Mouse (Mus musculus) left cerebral cortex, adult 9 months (tissue): ENCODE data around the gene Bcas3.
A peak's percentile ranks its signal among the peaks of the same experiment; 100 is the strongest.

Experiments used
- DNase-seq, 2 experiments: peaks; one replicate each; pipeline ENCODE4 v3.0.0; 2022; ENCODE audit warnings: low spot score in 2 of 2

The Bcas3 gene

DNA sequence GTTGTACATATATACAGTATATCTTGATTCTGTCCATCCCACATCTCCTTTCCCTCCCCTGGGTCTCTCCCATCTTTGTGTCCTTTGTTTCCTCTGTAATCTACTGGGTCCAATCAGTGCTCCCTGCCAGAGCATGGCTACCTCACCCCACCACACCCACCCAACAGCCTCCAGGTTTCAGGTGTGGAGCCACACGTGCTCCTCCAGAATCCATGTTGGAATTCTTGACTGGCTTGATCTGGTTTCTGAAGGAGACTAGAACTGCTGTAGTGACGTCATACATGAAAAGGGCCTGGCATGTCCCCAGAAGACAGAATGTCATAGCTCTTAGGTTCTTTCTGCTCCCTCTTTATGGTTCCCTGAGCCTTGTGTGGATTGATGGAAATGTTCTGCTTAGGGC, 395.9 kb downstream of the Bcas3 start:
- no peak for DNase-seq

DNA sequence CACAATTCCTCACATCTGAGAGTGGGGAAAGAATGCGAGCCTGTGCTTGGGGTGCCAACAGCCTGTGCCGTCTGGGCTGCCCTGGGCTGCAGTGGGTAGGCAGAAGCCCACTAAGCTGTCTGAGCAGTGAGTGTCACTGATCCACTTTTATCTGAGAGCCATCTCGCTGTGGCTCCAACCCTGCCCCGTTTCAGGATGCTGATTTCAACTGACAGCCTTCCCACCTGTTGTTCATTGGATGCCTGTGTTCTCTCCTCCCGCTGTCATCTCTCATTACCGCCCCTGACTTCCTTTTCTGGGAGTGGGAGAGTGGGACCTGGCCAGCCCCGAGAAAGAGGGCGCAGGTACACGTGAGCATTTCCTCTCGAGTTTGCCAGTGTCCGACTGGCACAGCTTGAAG, 398.2 kb downstream of the Bcas3 start:
- no peak for DNase-seq

DNA sequence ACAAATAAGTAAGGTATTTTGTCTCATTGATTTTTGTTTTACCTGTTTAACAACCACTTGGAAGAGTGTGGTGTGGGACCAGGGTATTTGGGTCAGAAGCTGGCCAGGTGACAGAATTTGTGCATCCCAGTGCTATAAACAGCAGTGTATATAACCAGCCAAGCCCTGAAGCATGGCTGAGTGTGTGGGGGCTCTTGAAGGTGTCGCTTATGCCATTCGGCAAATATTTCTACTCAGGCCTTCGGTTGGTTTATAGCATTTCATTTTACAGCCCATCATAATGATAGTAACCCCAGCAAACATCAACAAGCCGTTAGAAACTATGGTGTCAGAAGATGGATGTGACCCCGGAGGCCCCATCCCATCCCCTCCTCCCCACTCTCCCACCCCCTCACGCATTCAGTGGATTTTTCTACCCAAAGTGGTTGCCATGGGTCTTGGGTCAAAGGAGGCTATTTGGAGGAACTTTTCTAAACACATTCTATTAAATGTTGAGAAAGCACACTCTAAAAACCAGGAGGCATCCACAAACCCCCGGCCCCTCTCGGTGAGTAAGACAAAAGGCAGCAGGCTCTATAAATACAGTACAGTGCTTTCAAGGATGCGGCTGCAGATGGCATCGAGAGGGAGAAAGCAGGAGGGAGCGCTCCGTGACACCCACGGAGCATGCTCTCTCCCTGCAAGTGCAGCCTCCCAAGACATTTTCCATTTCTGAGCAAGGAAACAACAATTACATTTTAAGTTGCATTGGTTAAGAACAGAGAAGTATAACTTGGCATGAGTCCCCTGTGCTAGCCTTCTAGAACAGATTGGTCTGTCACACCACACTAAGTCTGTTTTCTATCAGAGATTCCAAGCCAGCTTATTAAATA, 401.9 kb downstream of the Bcas3 start:
- DNase-seq = peak in 1 of 2 experiments; percentile 33

DNA sequence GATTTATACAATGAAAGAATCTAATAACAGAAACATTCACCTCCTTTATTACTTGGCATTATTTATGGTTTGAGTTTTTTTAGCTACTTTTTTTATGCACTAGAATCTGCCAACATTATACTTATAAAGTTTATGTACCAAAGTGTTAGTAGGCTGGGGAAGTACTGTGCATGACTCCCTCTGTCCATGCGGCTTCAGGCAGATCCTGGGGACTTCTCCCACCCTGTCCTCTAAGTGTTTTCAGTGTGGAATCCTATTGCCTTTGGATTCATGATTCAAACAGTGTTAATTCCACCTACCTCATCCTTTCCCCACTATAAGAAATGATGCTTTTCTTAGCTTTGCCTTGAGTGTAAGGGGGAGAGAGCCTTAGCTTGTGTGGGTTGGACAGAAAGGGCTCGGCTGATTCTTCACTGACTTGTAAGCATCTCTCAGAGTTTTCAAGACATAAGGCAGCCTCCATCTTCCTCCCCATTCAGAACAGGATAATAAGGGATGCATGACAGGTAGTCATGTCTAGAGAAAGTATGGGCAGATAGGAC, 402.6 kb downstream of the Bcas3 start:
- DNase-seq = no peak

DNA sequence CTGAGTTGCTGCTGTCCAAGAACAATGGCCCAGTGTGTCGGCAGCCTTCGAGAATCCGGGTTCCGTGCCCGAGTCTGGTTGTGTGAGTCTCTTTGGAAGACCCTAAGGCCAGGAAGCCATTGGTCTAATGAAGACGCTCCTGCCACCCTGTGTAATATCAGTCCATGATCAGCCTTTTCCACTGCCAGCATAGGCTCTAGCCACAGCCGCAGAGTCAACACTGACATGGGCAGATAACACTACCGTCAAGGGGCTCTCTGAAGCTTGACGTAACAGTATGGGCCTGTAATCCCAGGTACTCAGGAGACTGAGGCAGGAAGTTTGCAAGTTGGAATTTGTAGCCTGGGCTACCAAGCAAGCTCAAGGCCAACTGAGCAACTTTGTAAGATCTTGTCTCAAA, 405.9 kb downstream of the Bcas3 start:
- DNase-seq = no peak

DNA sequence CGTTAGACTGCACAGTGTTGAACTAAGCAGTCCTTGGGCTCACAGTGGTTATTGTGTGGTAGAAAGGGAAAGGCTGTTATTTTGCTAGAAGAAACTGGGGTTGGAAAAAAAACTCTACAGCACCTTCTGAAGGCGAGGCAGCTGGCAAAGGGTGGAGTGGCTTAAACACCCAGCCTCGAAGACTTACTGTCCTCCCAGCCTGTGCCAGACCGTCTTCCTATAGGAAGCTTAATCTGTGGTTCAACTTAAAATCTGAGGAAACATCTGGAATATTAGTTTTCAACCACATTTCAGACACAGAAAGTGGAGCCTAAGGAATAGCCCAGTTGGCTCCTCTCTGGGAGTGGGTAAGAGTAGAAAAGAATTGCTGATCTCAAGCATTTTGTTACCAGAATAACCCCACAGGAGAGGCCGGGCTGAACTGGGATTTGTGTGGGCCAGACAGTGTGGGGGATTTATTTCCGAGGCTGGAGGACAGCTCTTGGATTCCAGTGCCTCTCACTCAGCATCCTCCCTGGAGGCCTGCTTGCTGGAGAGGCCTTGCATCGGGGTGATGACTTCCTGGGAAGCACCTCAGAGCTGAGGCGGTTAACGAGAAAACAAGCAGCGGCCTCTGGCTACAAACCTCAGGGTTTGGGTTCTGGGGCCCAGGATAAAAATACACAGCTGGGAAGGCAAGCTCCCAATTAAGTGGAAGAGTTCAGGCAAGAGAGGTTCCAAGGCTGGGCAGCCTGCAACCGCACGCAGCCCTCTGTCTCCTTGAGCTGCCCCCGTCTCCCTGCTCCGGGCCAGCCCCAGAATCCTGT, 406.9 kb downstream of the Bcas3 start:
- no peak for DNase-seq

DNA sequence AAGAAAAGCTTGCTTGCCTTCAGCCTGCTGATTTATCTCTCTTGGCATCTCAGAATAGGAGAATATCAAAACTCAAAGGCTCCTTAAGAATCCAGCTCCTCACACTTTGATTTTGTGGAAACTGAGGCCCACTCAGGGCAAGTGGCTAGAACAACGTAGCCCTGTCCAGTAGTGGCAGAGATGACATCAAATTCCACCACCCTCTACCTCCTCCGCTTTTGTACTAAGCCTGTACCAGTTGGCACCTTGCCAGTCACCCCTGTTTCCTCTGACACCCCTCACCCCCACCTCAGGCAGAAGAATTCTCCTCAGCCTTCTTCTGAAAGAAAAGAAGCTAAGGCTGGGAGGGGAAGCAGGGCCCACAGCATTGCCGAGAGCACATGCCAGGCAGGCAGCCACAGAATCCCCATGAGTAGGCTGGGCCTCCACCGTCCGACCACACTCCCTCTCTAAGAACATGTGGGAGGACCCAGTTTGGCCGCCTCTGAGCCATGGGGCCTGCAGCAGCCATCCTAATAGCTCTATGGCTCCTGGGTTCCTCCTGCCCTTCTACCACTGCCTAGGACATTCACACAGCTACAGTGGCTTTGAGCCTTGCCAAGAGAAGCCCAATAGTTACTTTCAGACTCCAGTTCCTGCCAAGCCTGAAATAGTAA, 407.6 kb downstream of the Bcas3 start:
- DNase-seq = peak; percentile 28 to 49

DNA sequence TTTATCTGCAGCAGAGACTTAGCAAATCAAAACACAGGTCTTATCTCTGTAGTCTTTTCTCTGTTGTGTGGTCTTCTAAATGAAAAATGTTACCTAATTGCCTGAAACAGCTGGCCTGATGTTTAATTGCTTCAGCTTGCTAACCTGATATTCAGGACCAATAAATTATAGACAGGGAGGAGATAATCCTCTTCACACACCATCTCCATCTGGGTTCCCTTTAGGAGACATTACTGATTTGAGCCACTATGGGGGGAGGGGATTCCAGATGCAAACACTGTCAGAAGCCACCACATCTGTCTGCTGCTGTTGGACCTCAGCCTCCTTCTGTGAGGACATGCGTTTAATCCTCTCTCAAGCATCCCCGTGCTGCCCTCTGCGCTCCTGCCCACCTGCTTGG, 408.2 kb downstream of the Bcas3 start:
- no peak for DNase-seq

DNA sequence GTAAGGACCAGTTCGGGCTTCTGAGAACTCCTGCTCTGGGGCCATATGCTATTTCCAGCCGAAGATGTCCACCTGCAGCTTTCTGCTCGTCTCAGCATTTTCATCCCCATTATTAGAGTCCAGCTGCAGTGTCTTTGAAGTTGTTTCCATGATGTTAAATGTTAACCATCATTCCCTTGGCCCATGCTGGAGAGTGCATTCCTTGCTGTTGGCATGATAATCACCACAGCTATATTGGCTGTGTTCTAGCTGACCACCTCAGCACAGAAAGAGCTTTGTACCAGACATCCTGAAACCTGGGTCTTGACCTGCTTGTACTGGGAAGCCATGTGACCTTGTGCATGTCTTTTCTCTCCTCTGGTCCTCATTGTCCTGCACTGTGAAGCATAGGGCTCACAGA, 410.7 kb downstream of the Bcas3 start:
- no peak for DNase-seq

DNA sequence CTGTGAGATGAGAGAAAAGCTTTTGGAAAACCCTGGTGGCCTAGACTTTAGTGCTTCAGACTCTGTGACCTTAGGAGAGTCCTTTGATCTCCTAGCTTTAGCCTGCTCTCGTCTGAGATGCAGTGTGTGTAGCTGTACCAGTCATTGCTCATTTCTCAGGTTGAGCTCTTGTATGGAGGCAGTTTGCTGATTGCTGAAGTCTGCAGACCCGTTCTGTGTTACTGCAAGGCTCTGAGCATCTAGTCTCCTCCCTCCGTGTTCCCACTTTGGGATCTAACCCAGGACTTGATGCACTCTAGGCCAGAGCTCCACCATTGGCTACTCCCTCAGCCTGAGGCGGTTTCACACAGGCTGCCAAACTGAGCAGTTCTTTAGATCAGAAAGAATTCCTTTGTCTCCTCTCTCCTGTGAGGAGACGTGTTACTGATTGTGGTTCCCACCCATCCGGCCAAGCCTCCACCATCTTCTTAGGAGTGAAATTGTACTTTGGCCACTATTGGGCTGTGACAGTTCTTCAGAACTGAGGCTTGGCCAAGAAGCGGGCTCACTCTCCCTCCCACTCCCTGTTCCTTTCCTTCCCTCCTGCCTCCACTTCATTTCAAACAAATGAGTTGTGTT, 413.2 kb downstream of the Bcas3 start:
- DNase-seq = no peak

DNA sequence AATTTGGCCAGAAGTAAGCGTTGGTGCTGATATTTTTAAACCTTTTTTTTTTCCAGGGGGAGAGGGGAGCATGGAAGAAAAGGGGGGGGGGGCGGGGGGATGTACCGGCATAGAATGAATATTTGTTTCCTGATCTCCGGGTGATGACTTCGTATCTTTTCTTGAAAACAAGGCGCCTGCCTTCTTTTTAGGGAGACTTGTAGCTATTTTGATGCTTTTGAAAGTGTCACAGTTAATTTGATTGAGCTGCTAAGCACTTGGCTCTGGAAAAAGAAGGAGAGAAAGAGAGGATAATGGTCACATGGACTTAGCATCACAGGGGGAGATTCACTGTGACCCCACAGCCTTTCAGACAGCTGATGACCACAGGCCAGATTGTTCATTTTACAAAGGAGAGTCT, 413.8 kb downstream of the Bcas3 start:
- no peak for DNase-seq

DNA sequence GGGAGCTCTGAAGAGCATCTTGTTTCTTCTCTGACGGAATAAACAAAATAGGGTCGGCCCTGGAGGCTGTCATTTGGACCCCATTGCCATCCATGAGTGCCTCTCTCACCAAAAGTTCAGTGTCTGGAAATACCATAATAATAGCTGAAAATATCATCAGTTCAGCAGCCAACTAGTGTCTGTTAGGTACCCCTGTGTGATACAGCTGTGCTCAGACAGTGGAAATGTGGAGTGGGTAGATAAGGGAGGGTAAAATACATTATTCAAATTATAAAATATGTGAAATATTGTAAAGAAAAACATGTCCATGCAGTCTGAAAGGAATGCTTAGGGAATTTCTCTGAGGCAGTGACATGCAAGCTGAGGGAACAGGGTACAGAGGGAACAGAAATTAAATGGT, 416.8 kb downstream of the Bcas3 start:
- DNase-seq = no peak

DNA sequence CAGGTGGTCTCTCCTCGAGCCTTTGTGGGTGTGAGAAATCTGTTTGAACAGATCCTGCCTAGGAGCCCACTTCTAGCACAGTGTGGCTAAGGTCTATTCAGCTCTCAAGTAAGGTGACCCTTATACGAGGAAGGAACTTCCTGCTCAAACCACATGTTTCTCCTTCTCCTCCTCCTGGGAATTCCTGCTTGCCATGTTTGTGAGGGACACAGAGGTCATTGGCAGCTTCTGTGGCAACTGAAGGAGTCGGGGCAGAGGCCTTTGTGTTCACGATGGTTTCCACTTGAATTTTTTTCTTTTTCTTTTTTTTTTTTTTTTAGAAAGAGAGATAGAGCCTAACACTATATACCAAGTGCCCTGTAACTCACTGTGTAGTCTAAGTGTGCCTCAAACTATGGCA, 420.4 kb downstream of the Bcas3 start:
- no peak for DNase-seq

DNA sequence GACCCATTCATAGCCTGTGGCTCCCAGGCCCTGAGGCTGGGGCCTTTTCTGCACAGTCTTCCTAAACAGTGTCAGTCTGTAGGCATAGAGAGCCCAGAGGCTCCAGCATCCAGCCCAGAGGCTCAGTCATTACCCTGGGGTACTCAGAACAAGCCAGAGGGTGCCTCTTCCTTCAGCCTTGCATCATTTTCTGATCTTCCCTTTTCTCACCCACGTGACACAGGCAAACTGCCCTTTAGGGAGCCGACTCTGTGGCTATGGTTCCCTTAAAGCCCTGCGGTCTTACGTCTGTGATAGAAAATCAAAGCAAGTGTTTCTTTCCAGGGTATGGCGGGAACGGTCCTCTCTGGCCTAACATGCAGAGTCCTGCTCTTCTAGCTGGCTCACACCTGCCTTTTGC, 421.7 kb downstream of the Bcas3 start:
- DNase-seq = no peak

DNA sequence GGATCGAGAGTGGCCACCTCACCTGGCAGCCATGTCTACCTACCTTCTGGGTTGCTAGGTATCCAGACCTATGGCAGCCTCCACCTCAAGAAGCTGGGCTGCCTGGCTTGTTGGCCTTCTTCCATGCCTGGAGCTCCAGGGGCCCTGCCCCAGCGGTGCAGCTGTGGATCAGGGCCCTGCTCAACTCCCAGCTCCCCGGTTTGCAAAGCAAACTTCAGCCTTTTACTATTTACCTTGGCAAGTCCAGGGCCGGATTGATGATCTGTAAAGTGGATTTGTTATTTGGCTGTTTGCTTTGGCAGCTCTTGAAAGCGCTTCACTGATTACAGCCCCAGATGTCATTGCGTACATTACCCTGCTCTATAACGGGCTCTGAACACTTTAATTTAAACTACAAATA, 422.5 kb downstream of the Bcas3 start:
- no peak for DNase-seq

DNA sequence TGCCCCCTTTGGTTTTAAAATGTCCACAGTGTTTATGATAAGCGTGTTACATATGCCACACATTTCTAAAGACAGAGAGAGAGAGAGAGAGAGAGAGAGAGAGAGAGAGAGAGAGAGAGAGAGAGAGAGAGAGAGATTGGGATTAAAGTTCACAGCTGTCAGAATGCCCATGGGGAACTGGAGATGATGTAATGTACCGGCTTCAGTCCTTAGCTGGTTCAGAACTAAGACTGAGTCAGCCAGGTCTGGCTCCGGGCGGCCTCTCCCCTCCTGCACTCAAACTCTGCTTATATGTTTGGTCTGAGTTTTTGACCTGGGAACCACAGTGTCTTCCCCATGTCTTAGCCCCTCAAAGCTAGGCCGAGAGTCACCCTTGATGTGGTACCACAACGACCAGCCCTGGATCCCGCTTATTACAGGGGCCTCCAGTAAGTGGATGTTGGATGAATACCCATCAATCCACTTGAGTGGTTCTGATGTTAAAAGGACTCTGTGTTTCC, 423.9 kb downstream of the Bcas3 start:
- DNase-seq = no peak

DNA sequence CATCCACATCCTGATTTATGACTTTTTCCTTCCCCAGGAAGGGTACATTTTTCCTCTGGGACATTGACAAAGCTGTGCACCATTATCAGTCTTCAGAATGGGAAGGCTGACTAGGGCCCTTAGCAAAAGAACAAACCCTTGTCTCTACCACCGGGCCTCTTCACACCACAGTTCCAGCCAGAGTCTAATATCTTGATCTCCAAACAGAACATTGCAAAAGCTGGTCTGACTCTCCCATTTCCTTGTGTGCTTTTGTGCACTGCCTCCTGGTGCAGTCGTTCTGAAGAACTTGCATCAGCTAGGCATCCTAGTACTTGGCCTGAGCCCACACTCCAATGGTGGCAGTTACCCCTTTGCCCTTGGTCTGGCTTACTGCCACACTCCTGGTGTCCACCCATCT, 425.0 kb downstream of the Bcas3 start:
- DNase-seq = no peak

DNA sequence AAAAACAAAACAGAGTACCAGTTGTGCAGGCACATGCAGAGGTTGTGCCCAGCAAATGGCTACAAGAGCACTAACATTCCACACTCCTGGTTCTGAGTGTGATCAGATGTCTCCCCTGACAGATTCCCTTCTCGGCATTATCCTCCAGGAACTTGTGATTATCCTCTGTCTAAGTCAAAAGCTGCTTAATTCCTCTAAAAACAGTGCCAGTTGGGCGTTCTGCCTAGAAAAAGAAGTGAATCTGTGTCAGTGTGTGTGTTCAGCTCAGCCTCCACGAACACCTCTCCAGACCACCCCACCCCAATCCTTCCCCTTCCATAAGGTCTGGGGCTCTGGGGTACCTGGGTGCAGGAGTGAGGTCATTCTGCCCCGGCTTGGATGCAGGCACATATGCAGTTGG, 427.3 kb downstream of the Bcas3 start:
- DNase-seq = no peak

DNA sequence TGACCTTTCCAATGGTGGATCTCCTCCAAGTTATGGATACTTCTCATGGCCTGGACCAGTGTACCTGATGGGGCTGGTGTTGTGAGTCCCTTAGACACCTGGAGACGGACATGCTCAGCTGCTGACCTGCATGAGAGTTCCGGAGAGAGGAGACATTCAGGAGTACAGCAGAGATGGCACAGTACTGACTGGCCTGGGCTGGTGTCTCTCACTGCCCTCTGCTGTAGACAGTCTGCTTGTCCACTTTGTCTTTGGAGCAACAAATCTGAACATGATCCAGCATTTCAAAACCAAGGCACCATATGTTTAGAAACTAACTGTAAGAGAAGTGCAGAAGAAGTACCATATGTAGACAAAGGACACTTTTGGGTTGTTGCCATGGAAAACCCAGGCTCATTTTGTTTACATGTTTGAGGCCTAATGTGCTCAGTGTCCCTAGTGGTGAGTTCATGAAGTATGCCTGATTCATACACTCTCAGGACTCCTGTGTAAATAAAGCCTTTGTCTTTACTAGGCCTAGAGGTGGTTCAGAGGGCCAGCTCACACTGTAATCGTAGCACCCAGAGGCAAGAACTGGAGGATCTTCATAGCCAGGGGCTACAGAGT, 433.2 kb downstream of the Bcas3 start:
- DNase-seq = peak in 1 of 2 experiments; percentile 9

DNA sequence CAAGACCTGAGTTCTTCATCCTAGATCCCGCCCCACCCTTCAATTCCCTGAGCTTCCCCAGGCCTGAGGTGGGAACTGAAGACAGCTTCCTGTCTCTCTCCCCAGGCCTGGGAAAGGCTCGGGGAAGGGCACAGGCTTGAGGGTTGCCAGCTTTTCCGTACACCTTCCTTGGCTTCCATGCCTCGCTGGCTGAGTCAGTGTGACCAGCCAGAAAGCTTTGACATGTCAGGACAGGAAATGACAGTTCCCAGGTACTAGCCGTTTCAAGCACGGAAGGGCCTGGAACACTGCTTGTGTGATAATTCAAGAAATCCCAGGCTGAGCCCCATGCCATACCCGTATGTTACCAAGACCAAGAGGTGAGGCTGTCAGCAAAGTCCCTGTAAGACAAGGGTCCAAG, 436.8 kb downstream of the Bcas3 start:
- no peak for DNase-seq

DNA sequence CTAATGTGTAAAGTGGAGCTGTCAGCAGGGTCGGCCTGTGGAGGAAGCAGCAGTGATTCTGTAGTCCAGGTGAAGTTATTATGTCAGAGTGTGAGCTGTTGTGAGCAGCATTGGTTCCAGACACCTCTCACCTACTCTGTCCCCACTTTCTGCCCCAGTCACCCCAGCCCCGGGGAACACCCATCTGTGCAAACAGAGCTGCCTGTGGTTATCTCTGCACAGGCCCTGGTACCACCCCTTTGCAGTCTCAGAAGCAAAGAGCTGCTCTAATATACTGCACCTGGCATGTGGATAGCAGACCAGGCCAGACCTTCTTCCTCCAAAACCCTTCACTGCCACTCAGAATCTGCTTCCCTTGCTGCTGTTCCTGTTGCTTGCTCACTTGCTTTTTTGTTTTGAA, 437.3 kb downstream of the Bcas3 start:
- DNase-seq = no peak
